Mouse (Mus musculus): ENCODE data around the gene Slc27a1.

GRCm38 (mm10) chr8:71560071-71560470, 8.6 kb upstream of the Slc27a1 start:
- TF ChIP-seq CTCF (IDR thresholded peaks at IDR 0.05; ENCODE audit: low read depth, low read length) = no peak
- TF ChIP-seq POLR2A (IDR thresholded peaks at IDR 0.05; ENCODE audit: extremely low read depth, insufficient read depth, low read length) = no peak

Measured in liver, adult 2 months (tissue).